Mouse (Mus musculus): ENCODE data around the gene Hs3st1. TPM values are rescaled to one million over a fixed set of nuclear protein-coding genes. Genes with fewer than 3 reads are reported as not detected.

Gene Hs3st1
- polyA plus RNA-seq, 1 experiment from 2014 or later = 4.9 TPM

DNA sequence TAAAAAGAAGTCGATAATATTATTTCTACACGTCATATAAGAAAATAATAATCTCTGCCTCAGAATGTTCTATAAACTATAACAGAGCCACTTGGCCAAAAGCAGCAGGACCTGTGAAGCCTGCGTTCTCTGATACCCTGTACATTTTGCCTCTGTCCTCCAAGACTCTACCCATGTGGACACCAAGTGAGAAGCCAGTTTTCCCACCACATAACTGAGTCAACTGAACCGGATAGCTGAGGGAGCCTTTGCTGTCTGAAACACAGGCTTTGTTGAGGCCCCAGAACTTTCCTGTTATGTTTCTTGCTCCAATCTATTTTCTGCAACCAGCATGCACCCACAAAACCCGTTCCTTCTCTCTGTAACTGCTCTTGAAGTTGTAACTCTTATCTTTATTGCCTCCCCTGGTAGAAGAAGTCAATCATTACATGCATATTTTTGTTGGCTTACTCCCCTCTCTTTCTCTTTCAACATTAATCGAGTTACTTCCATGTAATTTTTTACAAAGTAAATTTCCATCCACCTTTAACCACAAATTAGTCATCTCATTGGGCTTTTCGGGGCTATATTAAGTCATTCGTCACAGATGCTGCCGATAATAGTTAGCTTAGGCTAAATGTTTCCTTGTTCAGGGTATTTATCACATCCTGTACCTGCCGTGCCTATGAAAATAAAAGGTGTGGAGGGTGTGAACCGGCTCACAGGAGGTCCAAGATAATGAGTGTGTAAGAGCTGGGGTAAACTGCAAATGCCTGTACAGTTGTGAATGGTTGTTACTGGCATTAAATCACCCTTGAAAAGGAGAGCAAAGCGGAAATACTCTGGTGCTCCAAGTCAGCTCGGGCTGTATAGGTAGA lies 39.4 kb downstream of the Hs3st1 start:
- no peak overlapping the region for H3K27ac ChIP-seq (replicated peaks)
- H3K27me3 ChIP-seq (replicated peaks; ENCODE audit: low read depth, poor library complexity, severe bottlenecking) = no peaks in the 10 kb centered on the region
- H3K36me3 ChIP-seq (replicated peaks) = no peaks in the 10 kb centered on the region
- no peaks in the 10 kb centered on the region for H3K9me3 ChIP-seq
- no peaks in the 10 kb centered on the region for H3K4me1 ChIP-seq
- 89% methylated on average over 13 of the region's 13 CpGs for WGBS
- DNase-seq (ENCODE audit: low spot score) = no peak
- no peak overlapping the region for H3K4me3 ChIP-seq

DNA sequence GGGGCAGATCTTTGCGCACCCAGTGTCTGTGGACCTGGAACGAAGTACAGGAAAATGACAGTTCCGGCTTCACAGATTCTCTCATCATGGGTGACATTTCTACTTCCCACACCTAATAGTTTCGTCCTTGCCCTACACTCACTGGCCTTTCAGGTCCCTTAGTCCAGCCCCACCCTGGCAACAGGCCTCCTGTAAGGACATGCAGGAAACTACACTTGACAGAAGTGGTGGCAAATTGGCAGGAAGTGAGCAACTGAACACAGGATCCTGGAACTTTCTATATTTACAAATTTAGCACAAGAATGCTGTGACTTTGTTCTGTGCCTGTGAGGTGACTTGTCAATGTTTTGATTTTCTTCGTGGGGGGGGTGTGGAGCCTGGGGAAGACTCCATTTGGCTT lies 40.1 kb downstream of the Hs3st1 start:
- H3K4me1 ChIP-seq = no peaks in the 10 kb centered on the region

DNA sequence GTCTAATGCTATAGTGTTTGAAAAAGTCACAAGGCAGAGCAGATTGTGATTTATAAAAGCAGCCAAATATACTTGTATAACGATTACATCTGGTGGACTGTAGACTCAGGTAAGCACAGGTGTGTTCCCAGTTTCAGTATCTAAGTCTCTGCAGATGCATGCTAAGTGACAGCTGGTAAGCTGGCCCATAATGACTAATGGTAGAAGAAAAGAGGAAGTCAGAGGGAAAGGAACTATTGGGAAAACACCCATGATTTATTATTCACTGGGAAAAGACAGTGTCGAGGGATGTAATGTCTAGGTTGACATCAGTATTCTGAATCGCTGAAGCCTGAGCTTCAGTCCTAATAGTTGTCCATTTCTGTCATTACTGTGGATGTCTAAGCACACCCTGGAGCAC lies 49.7 kb downstream of the Hs3st1 start:
- Histone ChIP-seq H3K36me3 (replicated peaks) (no peaks in the 10 kb centered on the region), H3K27ac (replicated peaks) (no peak overlapping the region), H3K4me1 (no peaks in the 10 kb centered on the region), H3K9me3 (no peaks in the 10 kb centered on the region), H3K27me3 (replicated peaks; ENCODE audit: low read depth, poor library complexity, severe bottlenecking) (no peaks in the 10 kb centered on the region), H3K4me3 (no peak overlapping the region)
- WGBS = 88% methylated on average over 3 of the region's 3 CpGs
- no peak for DNase-seq (ENCODE audit: low spot score)

More for the DNA sequence above, 40.1 kb downstream of the Hs3st1 start:
- H3K27me3 ChIP-seq (replicated peaks; ENCODE audit: low read depth, poor library complexity, severe bottlenecking) = no peaks in the 10 kb centered on the region
- no peaks in the 10 kb centered on the region for H3K36me3 ChIP-seq (replicated peaks)
- no peaks in the 10 kb centered on the region for H3K9me3 ChIP-seq
- no peak for DNase-seq (ENCODE audit: low spot score)
- no peak overlapping the region for H3K4me3 ChIP-seq
- no peak overlapping the region for H3K27ac ChIP-seq (replicated peaks)
- 83% methylated on average over 5 of the region's 5 CpGs for WGBS

DNA sequence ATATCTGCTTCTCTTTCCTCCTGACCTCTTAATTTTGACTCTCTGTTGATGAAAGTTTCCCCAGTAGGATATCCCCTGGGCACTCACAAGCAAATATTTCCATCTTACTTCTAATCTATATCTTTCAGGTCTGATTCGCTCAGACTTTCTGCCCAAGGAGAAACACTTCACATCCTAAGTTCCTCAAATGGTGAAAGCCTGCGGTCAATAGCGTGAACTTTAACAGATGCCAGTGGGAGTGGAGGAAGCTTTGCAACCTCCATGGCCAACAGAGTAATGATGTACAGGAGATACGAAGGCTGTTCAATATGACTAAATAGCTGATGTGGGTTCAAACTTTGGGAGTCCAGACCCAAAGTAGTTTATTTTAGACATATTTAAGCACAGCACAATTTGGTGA lies 94.4 kb downstream of the Hs3st1 start:
- no peaks in the 10 kb centered on the region for H3K27me3 ChIP-seq (replicated peaks; ENCODE audit: low read depth, poor library complexity, severe bottlenecking)
- no peaks in the 10 kb centered on the region for H3K9me3 ChIP-seq
- H3K4me3 ChIP-seq = no peak overlapping the region
- no peaks in the 10 kb centered on the region for H3K36me3 ChIP-seq (replicated peaks)
- H3K27ac ChIP-seq (replicated peaks) = no peak overlapping the region
- DNase-seq (ENCODE audit: low spot score) = no peak
- WGBS = 89% methylated on average over 4 of the region's 4 CpGs
- no peaks in the 10 kb centered on the region for H3K4me1 ChIP-seq

DNA sequence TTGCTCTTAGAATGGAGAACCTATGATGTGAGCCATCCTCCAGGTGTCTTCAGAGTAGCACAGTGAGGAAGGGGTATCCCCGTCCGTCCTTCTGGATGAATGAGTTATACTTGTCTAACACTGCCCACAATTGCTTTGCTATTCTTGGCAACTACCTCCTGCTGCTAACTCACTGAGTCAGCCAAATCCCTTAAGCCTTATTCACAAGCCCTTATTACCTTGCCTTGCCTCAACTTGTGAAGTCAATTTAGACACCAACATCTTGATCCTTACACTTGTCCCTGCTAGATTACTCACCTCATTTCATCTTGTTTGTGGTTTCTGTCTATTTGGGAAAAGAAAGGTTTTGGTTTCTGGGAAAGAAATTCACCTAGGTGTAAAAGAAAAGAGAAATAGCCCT lies 95.9 kb downstream of the Hs3st1 start:
- H3K27ac ChIP-seq (replicated peaks) = no peak overlapping the region
- H3K27me3 ChIP-seq (replicated peaks; ENCODE audit: low read depth, poor library complexity, severe bottlenecking) = no peaks in the 10 kb centered on the region
- H3K36me3 ChIP-seq (replicated peaks) = no peaks in the 10 kb centered on the region
- H3K9me3 ChIP-seq = no peaks in the 10 kb centered on the region
- no peak for DNase-seq (ENCODE audit: low spot score)
- no peaks in the 10 kb centered on the region for H3K4me1 ChIP-seq
- 73% methylated on average over 2 of the region's 2 CpGs for WGBS
- H3K4me3 ChIP-seq = no peak overlapping the region

DNA sequence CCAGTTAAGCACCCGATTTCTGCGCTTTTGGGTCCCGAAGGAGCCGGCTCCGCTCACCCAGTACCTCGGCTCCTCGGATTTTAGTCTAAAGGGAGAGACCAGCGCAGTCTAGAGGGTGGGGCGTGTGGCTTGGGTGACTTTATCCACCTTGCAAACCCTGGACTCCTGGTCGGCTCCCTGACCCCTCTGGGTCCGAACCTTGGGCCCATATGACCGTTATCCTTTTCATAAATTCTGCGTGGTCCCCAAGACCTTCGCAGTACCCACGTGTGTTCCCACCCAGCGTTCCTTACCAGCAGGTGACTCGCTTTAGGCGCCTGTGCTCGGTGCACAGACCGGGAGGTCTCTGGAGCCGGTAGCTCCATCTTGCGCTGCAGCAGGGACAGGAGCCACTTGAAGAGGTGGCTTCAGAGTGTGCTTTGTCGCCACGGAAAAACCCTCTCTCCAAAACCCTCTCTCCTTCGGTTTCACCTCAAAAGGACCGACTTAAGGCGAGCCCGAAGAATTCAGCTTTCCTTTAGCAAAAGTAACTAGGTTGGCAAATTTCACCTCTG lies 110.4 kb downstream of the Hs3st1 start:
- Histone ChIP-seq H3K9me3 (no peaks in the 10 kb centered on the region), H3K27me3 (replicated peaks; ENCODE audit: low read depth, poor library complexity, severe bottlenecking) (peaks cover 54% of the 10 kb centered on the region), H3K4me1 (peaks cover 26% of the 10 kb centered on the region), H3K27ac (replicated peaks) (peak overlapping the region; percentile 68; the same call in 1 of the 2 replicates), H3K36me3 (replicated peaks) (no peaks in the 10 kb centered on the region), H3K4me3 (peak overlapping the region; percentile 67)
- WGBS = 1% methylated on average over 28 of the region's 28 CpGs
- no peak for DNase-seq (ENCODE audit: low spot score)

DNA sequence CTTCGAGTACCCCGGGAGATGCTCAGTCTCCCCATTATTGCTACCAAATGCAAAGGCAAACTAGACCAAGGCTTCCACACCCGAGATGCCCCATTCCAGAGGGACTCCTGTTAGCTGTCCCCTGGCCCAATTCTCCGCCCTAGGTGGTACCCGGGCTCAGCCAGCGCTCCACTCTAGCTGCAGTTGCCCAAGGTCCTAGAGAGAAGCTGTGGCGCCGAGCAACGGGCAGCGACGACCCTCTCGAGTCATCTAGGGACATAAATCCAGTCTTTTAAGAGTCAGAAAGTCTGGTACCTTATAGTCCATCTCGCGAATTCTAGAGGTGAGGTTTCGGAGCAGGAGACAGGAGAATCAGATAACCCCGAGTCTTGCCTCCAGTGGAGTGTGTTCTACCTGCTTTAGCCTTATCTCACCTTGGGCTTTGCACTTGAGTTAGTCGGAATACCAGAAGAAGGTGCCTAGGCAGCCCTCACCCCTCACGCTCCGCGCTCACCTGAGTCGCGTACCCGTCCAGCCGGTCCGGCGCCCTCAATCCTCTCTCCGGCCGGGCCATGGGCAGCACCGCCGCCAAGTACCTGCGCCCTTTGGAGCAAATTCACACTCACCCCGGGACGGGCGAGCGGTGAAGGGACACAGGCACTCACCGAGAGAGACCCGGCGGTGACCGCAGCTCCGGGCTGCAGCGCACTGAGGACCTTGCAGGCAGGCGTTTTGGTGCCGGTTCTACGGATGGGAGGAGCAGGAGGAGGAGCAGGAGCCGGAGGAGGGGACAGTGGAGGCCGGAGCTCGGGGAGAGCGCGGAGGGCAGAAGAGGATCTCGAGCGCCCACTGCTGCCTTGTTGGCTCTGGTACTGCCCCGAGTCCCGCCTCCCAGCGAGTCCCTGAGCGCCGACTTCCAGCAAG lies 111.1 kb downstream of the Hs3st1 start:
- Histone ChIP-seq H3K4me3 (peak overlapping the region; percentile 67), H3K27ac (replicated peaks) (peak overlapping the region; percentile 68; the same call in 1 of the 2 replicates), H3K4me1 (peaks cover 26% of the 10 kb centered on the region), H3K27me3 (replicated peaks; ENCODE audit: low read depth, poor library complexity, severe bottlenecking) (peaks cover 54% of the 10 kb centered on the region), H3K9me3 (no peaks in the 10 kb centered on the region), H3K36me3 (replicated peaks) (no peaks in the 10 kb centered on the region)
- 1% methylated on average over 56 of the region's 56 CpGs for WGBS
- peak; percentile 90 for DNase-seq (ENCODE audit: low spot score)

DNA sequence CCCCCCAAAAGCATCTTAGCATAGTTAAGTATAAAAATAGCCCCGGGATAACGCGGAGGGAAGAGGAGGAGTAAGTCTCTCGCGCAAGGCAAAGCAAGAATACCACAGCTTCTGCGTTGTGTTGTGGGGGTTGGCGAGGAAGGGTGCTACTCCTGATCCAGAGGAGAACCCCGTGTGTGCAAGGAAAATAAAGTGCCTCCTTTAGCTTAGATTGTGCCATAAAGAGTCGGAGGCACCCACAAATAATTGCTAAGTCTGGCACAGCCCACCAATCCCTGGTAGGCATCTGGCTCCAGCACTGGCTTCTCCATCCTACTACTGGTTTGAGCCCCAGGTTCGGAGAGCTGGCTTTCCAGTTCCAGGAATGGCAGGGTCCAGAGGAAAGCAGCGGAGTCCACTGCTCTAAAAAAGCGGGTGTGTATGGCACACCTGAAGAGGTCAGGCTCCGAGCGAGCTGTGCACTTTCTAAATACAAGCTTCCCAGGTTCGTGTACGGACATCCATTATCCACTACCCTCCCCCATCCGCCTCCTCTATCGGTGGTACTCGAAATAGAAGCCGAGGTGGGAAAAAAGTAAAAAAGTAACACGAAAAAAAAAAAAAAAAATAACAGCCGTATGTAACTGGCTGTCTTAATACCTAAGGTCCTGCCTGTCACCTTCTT lies 111.9 kb downstream of the Hs3st1 start:
- H3K27me3 ChIP-seq (replicated peaks; ENCODE audit: low read depth, poor library complexity, severe bottlenecking) = peaks cover 54% of the 10 kb centered on the region
- 3% methylated on average over 22 of the region's 22 CpGs for WGBS

DNA sequence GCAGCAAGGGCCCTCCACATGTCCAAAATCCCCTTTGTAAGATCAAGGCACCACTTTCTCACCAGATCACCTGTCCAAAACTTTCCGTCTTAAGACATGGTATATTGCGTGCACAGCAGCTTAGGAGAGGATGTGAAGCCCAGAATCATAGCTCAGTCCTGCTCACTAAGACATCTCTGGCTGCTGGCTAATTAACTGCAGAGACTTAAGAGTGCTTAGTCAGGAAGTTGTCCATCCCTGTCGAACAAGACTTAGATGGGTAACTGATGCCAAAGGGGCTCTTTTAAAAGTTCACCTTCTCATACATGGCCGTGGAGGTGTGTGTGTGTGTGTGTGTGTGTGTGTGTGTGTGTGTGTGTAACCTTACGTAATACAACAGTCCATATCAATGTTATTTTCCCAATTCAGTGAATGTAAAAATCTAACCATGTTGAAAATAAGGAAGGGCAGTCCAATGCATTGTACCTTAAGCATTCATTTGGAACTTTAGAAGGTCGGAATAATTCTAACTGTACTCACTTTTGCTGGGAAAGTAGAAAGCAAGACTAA lies 113.0 kb downstream of the Hs3st1 start:
- Histone ChIP-seq H3K9me3 (no peaks in the 10 kb centered on the region), H3K4me1 (peaks cover 26% of the 10 kb centered on the region), H3K27ac (replicated peaks) (no peak overlapping the region), H3K4me3 (no peak overlapping the region), H3K36me3 (replicated peaks) (no peaks in the 10 kb centered on the region), H3K27me3 (replicated peaks; ENCODE audit: low read depth, poor library complexity, severe bottlenecking) (peaks cover 54% of the 10 kb centered on the region)
- no peak for DNase-seq (ENCODE audit: low spot score)
- 72% methylated on average over 6 of the region's 6 CpGs for WGBS

More for the DNA sequence above, 111.9 kb downstream of the Hs3st1 start:
- DNase-seq (ENCODE audit: low spot score) = peak; percentile 15
- Histone ChIP-seq H3K27ac (replicated peaks) (no peak overlapping the region), H3K9me3 (no peaks in the 10 kb centered on the region), H3K4me1 (peaks cover 26% of the 10 kb centered on the region), H3K4me3 (peak overlapping the region; percentile 67), H3K36me3 (replicated peaks) (no peaks in the 10 kb centered on the region)

DNA sequence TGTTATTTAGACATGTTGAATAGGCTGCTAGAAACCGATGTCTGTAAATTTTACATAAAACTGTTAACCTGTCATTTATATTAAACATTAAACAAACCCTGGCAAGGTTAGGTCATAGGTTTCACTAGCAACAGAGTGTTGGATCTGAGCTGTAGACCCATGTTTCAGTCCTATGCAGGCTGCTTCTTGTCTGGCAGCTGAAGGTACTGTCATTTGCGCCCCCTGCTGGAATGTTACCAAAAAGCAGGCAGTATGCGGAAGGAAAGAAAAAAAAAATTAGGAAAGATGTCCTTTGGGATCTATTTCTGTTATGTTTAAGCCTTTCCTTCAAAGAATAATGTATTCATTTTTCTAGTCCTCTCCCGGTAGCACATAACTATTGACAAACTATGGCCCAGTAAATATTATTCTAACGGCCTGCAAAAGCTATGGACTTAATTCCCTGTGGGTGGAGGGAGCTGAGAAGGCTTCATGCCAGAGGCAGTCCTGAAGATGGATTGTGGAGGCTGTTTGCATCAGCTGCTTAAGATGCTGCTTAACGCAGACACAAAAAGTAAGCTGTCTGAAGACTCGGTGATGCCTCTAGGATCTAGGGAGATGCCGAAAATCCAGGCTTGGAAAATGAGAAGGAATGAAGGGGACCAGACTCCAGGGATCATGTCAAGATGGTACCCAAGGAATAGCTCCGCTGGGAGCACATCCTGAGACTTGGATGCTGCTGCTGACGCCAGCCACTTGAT lies 115.7 kb downstream of the Hs3st1 start:
- Histone ChIP-seq H3K36me3 (replicated peaks) (no peaks in the 10 kb centered on the region), H3K27me3 (replicated peaks; ENCODE audit: low read depth, poor library complexity, severe bottlenecking) (peaks cover 32% of the 10 kb centered on the region), H3K4me1 (peaks cover 21% of the 10 kb centered on the region), H3K27ac (replicated peaks) (no peak overlapping the region), H3K4me3 (no peak overlapping the region), H3K9me3 (no peaks in the 10 kb centered on the region)
- peak; percentile 66 for DNase-seq (ENCODE audit: low spot score)
- 49% methylated on average over 10 of the region's 10 CpGs for WGBS

DNA sequence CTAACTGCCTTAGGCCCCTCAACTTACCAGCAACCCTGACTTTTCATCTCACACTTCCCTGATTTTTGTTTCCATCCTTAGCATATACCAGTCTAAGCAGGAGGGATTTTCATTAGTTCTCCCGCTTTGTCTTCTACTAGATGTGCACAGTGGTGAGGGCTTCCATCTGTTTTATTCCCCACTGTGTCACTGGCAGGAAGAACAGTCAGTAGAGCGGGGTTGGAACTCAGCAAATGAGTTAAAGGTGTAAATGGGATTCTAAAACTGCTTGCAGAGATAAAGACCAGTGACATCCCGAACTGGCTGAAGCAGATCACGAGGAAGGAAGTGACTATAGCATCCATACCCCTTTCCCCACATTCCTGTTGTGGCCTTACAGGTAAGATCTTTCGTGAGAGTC lies 116.3 kb downstream of the Hs3st1 start:
- Histone ChIP-seq H3K4me1 (peaks cover 15% of the 10 kb centered on the region), H3K36me3 (replicated peaks) (no peaks in the 10 kb centered on the region), H3K9me3 (no peaks in the 10 kb centered on the region), H3K27ac (replicated peaks) (no peak overlapping the region), H3K27me3 (replicated peaks; ENCODE audit: low read depth, poor library complexity, severe bottlenecking) (peaks cover 26% of the 10 kb centered on the region), H3K4me3 (no peak overlapping the region)
- no peak for DNase-seq (ENCODE audit: low spot score)
- whole genome bisulfite sequencing = 77% methylated on average over 5 of the region's 5 CpGs
